Mouse (Mus musculus): Measurements from ENCODE around the gene Ptprj. TPM values are rescaled to one million over a fixed set of nuclear protein-coding genes. Genes with fewer than 3 reads are reported as not detected.

The Ptprj gene
- total and polyA plus RNA-seq, 3 experiments, result 6.9 to 8.9 (median 7.3) TPM

DNA sequence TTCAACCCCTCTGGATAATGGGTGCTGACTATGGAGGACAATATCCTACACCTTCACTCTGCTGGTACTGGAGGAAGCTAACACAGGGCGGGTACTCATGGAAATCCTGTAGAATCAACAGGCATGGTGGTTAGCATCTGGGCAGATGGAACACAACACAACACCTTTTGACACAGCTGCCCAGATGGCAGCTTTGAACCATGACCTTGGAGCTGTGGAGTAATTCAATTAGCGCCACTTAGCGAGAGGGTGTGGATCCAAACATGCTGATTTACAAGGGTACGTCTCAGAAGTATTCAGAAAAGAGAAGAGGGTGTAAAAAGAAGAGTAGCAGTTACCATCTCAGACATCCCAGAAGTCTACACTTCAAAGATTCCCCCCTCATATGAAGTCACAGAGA lies 25.6 kb downstream of the Ptprj start:
- in situ Hi-C loops (cut with MboI; ENCODE audit: low pct_ligation_motif_present, low pct_unique_long_range_greater_than_20kb, low sequenced_read_pairs), result no loop called here
- Histone ChIP-seq H3K4me1 (ENCODE audit: control insufficient read depth in 1 of 2, insufficient read depth in 2 of 2) (peaks cover 0 to 72% of the 10 kb centered on the region in 2 experiments; a peak in 3 of 4 replicates), H3K9ac (ENCODE audit: insufficient read depth, low read depth) (no peak overlapping the region), H3K79me2 (replicated peaks; ENCODE audit: control insufficient read depth, extremely low read depth, insufficient read depth, poor library complexity, severe bottlenecking) (peaks cover 14% of the 10 kb centered on the region), H3K36me3 (replicated peaks in 1 of 2; ENCODE audit: control insufficient read depth in 1 of 2, insufficient read depth in 1 of 2, low read length in 1 of 2) (no peaks in the 10 kb centered on the region), H3K27ac (ENCODE audit: insufficient read depth, low read depth) (no peak overlapping the region), H3K4me2 (ENCODE audit: insufficient read depth, low read depth, poor library complexity, severe bottlenecking) (no peak overlapping the region), H3K27me3 (replicated peaks) (no peaks in the 10 kb centered on the region), H3K4me3 (replicated peaks in 1 of 3; ENCODE audit: low read depth in 2 of 3, low read length in 2 of 3, poor library complexity in 1 of 3) (no peak overlapping the region), H3K9me3 (replicated peaks; ENCODE audit: low read length) (peaks cover 3% of the 10 kb centered on the region)
- dilution Hi-C loops (cut with MboI; ENCODE audit: extremely low pct_ligation_motif_present, extremely low pct_unique_long_range_greater_than_20kb, low sequenced_read_pairs), result no loop called here
- no peak for DNase-seq (ENCODE audit: extremely low read depth)
- TF ChIP-seq JUND (conservative IDR thresholded peaks at IDR 0.05; ENCODE audit: low read depth, low read length) (no peak), USF2 (conservative IDR thresholded peaks at IDR 0.05; ENCODE audit: low read depth, low read length) (no peak), POLR2A (IDR thresholded peaks at IDR 0.05; ENCODE audit: low read depth, low read length) (no peak), MAZ (IDR thresholded peaks at IDR 0.05; ENCODE audit: low read depth, low read length) (no peak), ZKSCAN1 (IDR thresholded peaks at IDR 0.05; ENCODE audit: borderline replicate concordance, low read depth, low read length) (no peak), SMC3 (IDR thresholded peaks at IDR 0.05; ENCODE audit: low read depth, low read length) (no peak), KAT2A (IDR thresholded peaks at IDR 0.05; ENCODE audit: insufficient replicate concordance, low read length) (no peak), EP300 (IDR thresholded peaks at IDR 0.05; ENCODE audit: low read length) (no peak), PAX5 (IDR thresholded peaks at IDR 0.05; ENCODE audit: low read length) (no peak), USF1 (IDR thresholded peaks at IDR 0.05; ENCODE audit: low read depth, low read length) (no peak), ETS1 (conservative IDR thresholded peaks at IDR 0.05; ENCODE audit: low read depth, low read length) (no peak), MAX (IDR thresholded peaks at IDR 0.05; ENCODE audit: low read length) (no peak), UBTF (IDR thresholded peaks at IDR 0.05; ENCODE audit: low read depth, low read length) (no peak), CHD1 (IDR thresholded peaks at IDR 0.05; ENCODE audit: low read depth, low read length) (no peak), BHLHE40 (IDR thresholded peaks at IDR 0.05; ENCODE audit: low read depth, low read length) (no peak), IRF4 (IDR thresholded peaks at IDR 0.05; ENCODE audit: low read depth, low read length) (no peak), RCOR1 (conservative IDR thresholded peaks at IDR 0.05; ENCODE audit: low read depth, low read length) (no peak), MEF2A (IDR thresholded peaks at IDR 0.05; ENCODE audit: borderline replicate concordance, low read depth, low read length) (no peak), GABPA (IDR thresholded peaks at IDR 0.05; ENCODE audit: insufficient replicate concordance, low read depth, low read length) (no peak)

DNA sequence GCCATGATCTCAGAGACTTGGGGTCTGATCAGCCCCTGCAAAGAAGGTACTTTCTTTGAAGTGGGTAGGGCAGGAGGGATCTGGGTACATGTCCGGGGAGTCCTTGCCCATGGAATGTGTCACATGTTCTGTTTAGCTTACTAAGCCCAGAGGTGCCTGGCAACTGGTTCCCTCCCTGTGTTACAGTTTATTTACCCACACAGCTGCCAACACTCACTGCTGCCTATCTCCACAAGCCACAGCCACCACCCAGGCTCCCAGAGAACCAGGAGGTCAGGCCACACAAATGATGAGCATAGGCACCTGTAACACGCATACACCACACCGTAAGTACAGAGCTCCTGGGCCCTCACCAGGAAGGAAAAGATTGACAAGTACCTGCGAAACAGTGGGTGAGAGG lies 26.6 kb downstream of the Ptprj start:
- Histone ChIP-seq H3K9me3 (replicated peaks; ENCODE audit: low read length) (peaks cover 3% of the 10 kb centered on the region), H3K36me3 (replicated peaks in 1 of 2; ENCODE audit: control insufficient read depth in 1 of 2, insufficient read depth in 1 of 2, low read length in 1 of 2) (no peaks in the 10 kb centered on the region), H3K4me3 (replicated peaks in 1 of 3; ENCODE audit: low read depth in 2 of 3, low read length in 2 of 3, poor library complexity in 1 of 3) (no peak overlapping the region), H3K27me3 (replicated peaks) (no peaks in the 10 kb centered on the region), H3K27ac (ENCODE audit: insufficient read depth, low read depth) (no peak overlapping the region), H3K4me1 (ENCODE audit: control insufficient read depth in 1 of 2, insufficient read depth in 2 of 2) (peaks cover 0 to 71% of the 10 kb centered on the region in 2 experiments; a peak in 2 of 4 replicates), H3K79me2 (replicated peaks; ENCODE audit: control insufficient read depth, extremely low read depth, insufficient read depth, poor library complexity, severe bottlenecking) (peaks cover 14% of the 10 kb centered on the region), H3K4me2 (ENCODE audit: insufficient read depth, low read depth, poor library complexity, severe bottlenecking) (no peak overlapping the region), H3K9ac (ENCODE audit: insufficient read depth, low read depth) (no peak overlapping the region)
- no peak for DNase-seq (ENCODE audit: extremely low read depth)
- TF ChIP-seq BHLHE40 (IDR thresholded peaks at IDR 0.05; ENCODE audit: low read depth, low read length), result no peak
- TF ChIP-seq MEF2A (IDR thresholded peaks at IDR 0.05; ENCODE audit: borderline replicate concordance, low read depth, low read length), result no peak
- no peak for TF ChIP-seq CHD2 (IDR thresholded peaks at IDR 0.05; ENCODE audit: low read length)
- TF ChIP-seq CTCF (conservative IDR thresholded peaks at IDR 0.05 in 1 of 2, IDR thresholded peaks at IDR 0.05 in 1 of 2; ENCODE audit: low read depth in 2 of 2, low read length in 2 of 2), result no peak
- TF ChIP-seq E2F4 (IDR thresholded peaks at IDR 0.05; ENCODE audit: insufficient replicate concordance, low read depth, low read length), result no peak
- TF ChIP-seq MYC (IDR thresholded peaks at IDR 0.05; ENCODE audit: low read depth, low read length), result no peak
- no peak for TF ChIP-seq MAZ (IDR thresholded peaks at IDR 0.05; ENCODE audit: low read depth, low read length)
- TF ChIP-seq JUND (conservative IDR thresholded peaks at IDR 0.05; ENCODE audit: low read depth, low read length), result no peak
- TF ChIP-seq SMC3 (IDR thresholded peaks at IDR 0.05; ENCODE audit: low read depth, low read length), result no peak
- no peak for TF ChIP-seq CHD1 (IDR thresholded peaks at IDR 0.05; ENCODE audit: low read depth, low read length)
- TF ChIP-seq RCOR1 (conservative IDR thresholded peaks at IDR 0.05; ENCODE audit: low read depth, low read length), result no peak
- no peak for TF ChIP-seq JUN (IDR thresholded peaks at IDR 0.05; ENCODE audit: insufficient read depth, low read depth, low read length)
- TF ChIP-seq ZC3H11A (IDR thresholded peaks at IDR 0.05; ENCODE audit: low read depth, low read length), result no peak
- no peak for TF ChIP-seq MXI1 (IDR thresholded peaks at IDR 0.05; ENCODE audit: low read depth, low read length)
- TF ChIP-seq UBTF (IDR thresholded peaks at IDR 0.05; ENCODE audit: low read depth, low read length), result no peak
- dilution Hi-C loops (cut with MboI; ENCODE audit: extremely low pct_ligation_motif_present, extremely low pct_unique_long_range_greater_than_20kb, low sequenced_read_pairs), result no loop called here
- in situ Hi-C loops (cut with MboI; ENCODE audit: low pct_ligation_motif_present, low pct_unique_long_range_greater_than_20kb, low sequenced_read_pairs), result no loop called here

Data from CH12.LX (cell line).